Mouse (Mus musculus) embryonic fibroblast, embryonic 13.5 days (primary cell): ENCODE results near the gene Hddc3.

Experiments
- CTCF ChIP-seq: IDR thresholded peaks from 2 replicates; pipeline ENCODE4 v1.5.1; 2011; ENCODE audit warnings: mild to moderate bottlenecking, control low read depth, low read length, moderate library complexity, borderline replicate concordance; ENCODE audit not compliant: insufficient read depth
- POLR2A ChIP-seq: IDR thresholded peaks from 2 replicates; pipeline ENCODE4 v1.6.1; 2011; ENCODE audit warnings: low read depth, mild to moderate bottlenecking, control low read depth, low read length, moderate library complexity

GRCm38 (mm10) chr7:80301522-80301921, 41.4 kb upstream of the Hddc3 start:
- TF ChIP-seq CTCF (no peak), POLR2A (no peak)
